Comparison of ENCODE assay signal across 8 mouse cellular contexts in the genomic region with DNA sequence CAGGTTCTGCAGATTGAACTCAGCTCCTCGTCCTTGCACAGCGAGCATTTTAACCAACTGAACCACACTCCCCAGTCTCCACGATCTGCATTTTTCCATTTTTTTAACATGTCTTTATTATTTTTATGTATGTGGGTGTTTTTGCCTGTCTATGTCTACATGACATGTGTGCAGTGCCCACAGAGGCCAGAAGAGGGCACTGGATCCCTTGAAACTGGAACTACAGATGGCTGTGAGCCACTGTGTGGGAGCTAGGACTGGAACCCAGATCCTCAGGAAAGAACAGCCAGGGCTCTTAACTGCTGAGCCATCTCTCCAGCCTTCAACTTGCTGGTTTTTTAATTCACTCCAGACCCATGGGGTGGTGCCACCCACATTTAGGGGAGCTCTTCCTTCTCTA. TPM values are rescaled to one million over a fixed set of nuclear protein-coding genes. Genes with fewer than 3 reads are reported as not detected.
A peak's percentile ranks its signal among the peaks of the same experiment; 100 is the strongest.
DNase-seq lines count a peak whose midpoint lies in the region; ATAC-seq and TF ChIP-seq lines count a peak whose summit lies in the region.

No protein-coding gene starts in this region.

- no peak overlapping the region for H3K27ac ChIP-seq in kidney, embryonic 14.5 days (ENCODE audit: low read depth, low read length)
- H3K27ac ChIP-seq in CH12.LX (ENCODE audit: insufficient read depth, low read depth), result no peak overlapping the region
- no peak overlapping the region for H3K27ac ChIP-seq in forebrain, embryonic 13.5 days

- peak; percentile 33 for DNase-seq in kidney, adult 9 months
- peak; percentile 37 for DNase-seq in CH12.LX (ENCODE audit: extremely low read depth)
- peak; percentile 13 for DNase-seq in T-cell, adult 2 months (ENCODE audit: low spot score)
- DNase-seq in naive thymus-derived CD4-positive, alpha-beta T cell, adult 2 months (ENCODE audit: low read depth), result peak; percentile 22
- no peak for DNase-seq in yolk sac, embryonic 10.5 days (ENCODE audit: low spot score)
- no peak for DNase-seq in heart, adult 8-10 months (ENCODE audit: low spot score)

- TF ChIP-seq POLR2A in CH12.LX (IDR thresholded peaks at IDR 0.05; ENCODE audit: low read depth, low read length), result no peak

- TF ChIP-seq CTCF in CH12.LX (conservative IDR thresholded peaks at IDR 0.05 in 1 of 2, IDR thresholded peaks at IDR 0.05 in 1 of 2; ENCODE audit: low read depth in 2 of 2, low read length in 2 of 2), result peak in 1 of 2 experiments; percentile 55; a peak in 2 of 4 replicates

- no peak overlapping the region for H3K9ac ChIP-seq in kidney, embryonic 14.5 days (ENCODE audit: low read depth, low read length)
- no peak overlapping the region for H3K9ac ChIP-seq in CH12.LX (ENCODE audit: insufficient read depth, low read depth)
- H3K9ac ChIP-seq in forebrain, embryonic 13.5 days, result no peak overlapping the region

- no peak for ATAC-seq in kidney, embryonic 14.5 days (ENCODE audit: low FRiP score, low TSS enrichment)
- ATAC-seq in forebrain, embryonic 13.5 days, result no peak

- TF ChIP-seq EP300 in CH12.LX (IDR thresholded peaks at IDR 0.05; ENCODE audit: low read length), result no peak

- H3K79me2 ChIP-seq in CH12.LX (replicated peaks; ENCODE audit: control insufficient read depth, extremely low read depth, insufficient read depth, poor library complexity, severe bottlenecking), result no peaks in the 10 kb centered on the region

- no peak overlapping the region for H3K4me3 ChIP-seq in kidney, embryonic 14.5 days (ENCODE audit: low read length)
- H3K4me3 ChIP-seq in CH12.LX (replicated peaks in 1 of 3; ENCODE audit: low read depth in 2 of 3, low read length in 2 of 3, poor library complexity in 1 of 3), result no peak overlapping the region
- no peak overlapping the region for H3K4me3 ChIP-seq in forebrain, embryonic 13.5 days

- in situ Hi-C loops in CH12.LX (cut with MboI; ENCODE audit: low pct_ligation_motif_present, low pct_unique_long_range_greater_than_20kb, low sequenced_read_pairs), result loop anchor here (5.0 to 25.0 kb wide), 2 partner anchors 167 to 842 kb away; no protein-coding TSS in a partner anchor

- no peaks in the 10 kb centered on the region for H3K27me3 ChIP-seq in kidney, embryonic 14.5 days (ENCODE audit: control insufficient read depth, insufficient read depth, low read length)
- H3K27me3 ChIP-seq in CH12.LX (replicated peaks), result no peaks in the 10 kb centered on the region
- no peaks in the 10 kb centered on the region for H3K27me3 ChIP-seq in forebrain, embryonic 13.5 days

- no peaks in the 10 kb centered on the region for H3K9me3 ChIP-seq in kidney, embryonic 14.5 days (ENCODE audit: control insufficient read depth, low read length)
- no peaks in the 10 kb centered on the region for H3K9me3 ChIP-seq in CH12.LX (replicated peaks; ENCODE audit: low read length)
- no peaks in the 10 kb centered on the region; the same call in 1 of the 2 replicates for H3K9me3 ChIP-seq in forebrain, embryonic 13.5 days (replicated peaks)

- no peaks in the 10 kb centered on the region for H3K4me1 ChIP-seq in kidney, embryonic 14.5 days (ENCODE audit: control insufficient read depth, insufficient read depth, low read length)
- peaks cover 0 to 15% of the 10 kb centered on the region in 2 experiments; a peak in 2 of 4 replicates for H3K4me1 ChIP-seq in CH12.LX (ENCODE audit: control insufficient read depth in 1 of 2, insufficient read depth in 2 of 2)
- peaks cover 10% of the 10 kb centered on the region for H3K4me1 ChIP-seq in forebrain, embryonic 13.5 days

- 91% methylated on average over 3 of the region's 3 CpGs for WGBS in kidney, embryonic 14.5 days
- WGBS in forebrain, embryonic 13.5 days, result 93% methylated on average over 3 of the region's 3 CpGs

- no peaks in the 10 kb centered on the region for H3K36me3 ChIP-seq in kidney, embryonic 14.5 days (ENCODE audit: control insufficient read depth, insufficient read depth, low read length)
- peaks cover 15 to 77% of the 10 kb centered on the region in 2 experiments for H3K36me3 ChIP-seq in CH12.LX (replicated peaks in 1 of 2; ENCODE audit: control insufficient read depth in 1 of 2, insufficient read depth in 1 of 2, low read length in 1 of 2)
- no peaks in the 10 kb centered on the region for H3K36me3 ChIP-seq in forebrain, embryonic 13.5 days (ENCODE audit: poor library complexity, severe bottlenecking)

- dilution Hi-C loops in CH12.LX (cut with MboI; ENCODE audit: extremely low pct_ligation_motif_present, extremely low pct_unique_long_range_greater_than_20kb, low sequenced_read_pairs), result no loop called here

- no peak overlapping the region for H3K4me2 ChIP-seq in kidney, embryonic 14.5 days (replicated peaks; ENCODE audit: low read depth, low read length)
- no peak overlapping the region for H3K4me2 ChIP-seq in CH12.LX (ENCODE audit: insufficient read depth, low read depth, poor library complexity, severe bottlenecking)
- no peak overlapping the region for H3K4me2 ChIP-seq in forebrain, embryonic 13.5 days

- TF ChIP-seq RAD21 in CH12.LX (IDR thresholded peaks at IDR 0.05; ENCODE audit: low read depth, low read length), result peak; percentile 27

TF ChIP-seq in CH12.LX, 34 proteins besides CTCF, POLR2A, EP300 and RAD21:
- TF ChIP-seq MEF2A (IDR thresholded peaks at IDR 0.05; ENCODE audit: borderline replicate concordance, low read depth, low read length) (no peak), SMC3 (IDR thresholded peaks at IDR 0.05; ENCODE audit: low read depth, low read length) (peak; percentile 15)

RNA-seq across cellular contexts. Expression of a gene that starts 45.8 kb away (rescaled TPM):
- 78.2 and 110 TPM in 2 replicates for polyA plus RNA-seq in kidney, embryonic 14.5 days (2014; fragmentation: Nextera tagmentation; extraction: Ambion mirVana)
- total RNA-seq in CH12.LX (2012; rRNA removed) (184 and 238 TPM in 2 replicates), CH12.LX (2014; rRNA removed) (363 and 438 TPM in 2 replicates)
- 529 and 585 TPM in 2 replicates for polyA plus RNA-seq in CH12.LX (2012; ENCODE audit: insufficient read length, low read depth)
- 62.7 and 67.2 TPM in 2 replicates for polyA plus RNA-seq in forebrain, embryonic 13.5 days (2015; fragmentation: Nextera tagmentation; extraction: Ambion mirVana)
- 100 to 1,000 TPM; 113 to 135 (median 122) TPM for total RNA-seq in heart, adult 8-10 months (2022)

Comparison
In these comparisons a context has a peak if more than half of its experiments do, and no peak if none do; other contexts are left out.
1. DNase-seq: peak in kidney, adult 9 months (single experiment), CH12.LX (single experiment), T-cell, adult 2 months (single experiment) and naive thymus-derived CD4-positive, alpha-beta T cell, adult 2 months (single experiment); none in yolk sac, embryonic 10.5 days (single experiment) and heart, adult 8-10 months (single experiment).